Mouse (Mus musculus) embryonic facial prominence, embryonic 12.5 days (tissue): ENCODE results near the gene Fat3. TPM values are rescaled to one million over a fixed set of nuclear protein-coding genes. Genes with fewer than 3 reads are reported as not detected.

Experiments
- ATAC-seq: fragments of 200-750 bp; cut with Nextera tagmentation; 2 replicates; pipeline ENCODE4 v1.8.0; 2017; ENCODE audit not compliant: insufficient number of reproducible peaks, insufficient read depth, low FRiP score, low TSS enrichment
- H3K27ac ChIP-seq: fragments of 300-500 bp; sonication (generic); 2 replicates; pipeline ENCODE4 v1.5.1; 2016; ENCODE audit warnings: mild to moderate bottlenecking
- H3K27me3 ChIP-seq: fragments of 300-500 bp; sonication (generic); 2 replicates; pipeline ENCODE4 v1.6.1; 2016; ENCODE audit warnings: mild to moderate bottlenecking, moderate library complexity
- H3K36me3 ChIP-seq: fragments of 300-500 bp; sonication (generic); 2 replicates; pipeline ENCODE4 v1.6.1; 2016; ENCODE audit warnings: mild to moderate bottlenecking
- H3K4me1 ChIP-seq: fragments of 300-500 bp; sonication (generic); 2 replicates; pipeline ENCODE4 v1.6.1; 2016
- H3K4me2 ChIP-seq: fragments of 300-500 bp; sonication (generic); replicated peaks from 2 replicates; pipeline ENCODE4 v1.6.1; 2016; ENCODE audit warnings: mild to moderate bottlenecking, moderate library complexity
- H3K4me3 ChIP-seq: fragments of 300-500 bp; sonication (generic); 2 replicates; pipeline ENCODE4 v1.5.1; 2016; ENCODE audit warnings: mild to moderate bottlenecking
- H3K9ac ChIP-seq: fragments of 300-500 bp; sonication (generic); 2 replicates; pipeline ENCODE4 v1.6.1; 2016; ENCODE audit warnings: mild to moderate bottlenecking, moderate library complexity
- H3K9me3 ChIP-seq: fragments of 300-500 bp; sonication (generic); 2 replicates; pipeline ENCODE4 v1.6.1; 2016; ENCODE audit warnings: mild to moderate bottlenecking, moderate library complexity
- WGBS: fragments of 180-500 bp; shearing (Covaris S2); methylation state at CpG from one replicate; pipeline ENCODE4 v1.1.7; 2016; 5-methylcytosine and 5-hydroxymethylcytosine counted together
- polyA plus RNA-seq: library from polyadenylated mRNA; unstranded; fragments of >200 nt; fragmentation: Nextera tagmentation; extraction: Ambion mirVana; gene quantifications from 2 replicates; pipeline ENCODE4 v1.2.1, GENCODE M21; 2016

Fat3 gene
- polyA plus RNA-seq, 1 experiment from 2014 or later, result 3.2 TPM

DNA sequence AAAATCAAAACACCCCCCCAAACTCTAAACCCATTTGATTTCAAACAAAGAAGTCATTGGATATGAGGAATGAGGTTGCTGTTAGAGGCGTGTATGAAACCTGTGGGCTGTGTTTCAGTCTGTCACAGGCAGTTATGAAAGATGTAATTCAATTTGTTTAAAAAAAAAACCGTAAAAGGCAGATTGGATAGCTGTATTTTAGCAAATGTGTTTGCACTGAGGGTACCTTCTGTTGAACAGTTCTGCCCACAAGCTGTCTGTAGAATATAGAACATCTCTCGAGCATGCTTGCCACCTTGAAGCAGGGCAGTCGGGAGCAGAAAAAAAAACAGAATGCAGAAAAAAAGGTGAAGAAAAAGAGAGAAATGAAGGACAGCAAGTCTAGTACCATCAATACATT, 472.0 kb downstream of the Fat3 start:
- no peak overlapping the region for H3K9ac ChIP-seq
- 58% methylated on average over 4 of the region's 4 CpGs for WGBS

GRCm38 (mm10) chr9:16028394-16028911, 472.6 kb downstream of the Fat3 start:
- Histone ChIP-seq H3K9ac (no peak overlapping the region), H3K4me2 (no peak overlapping the region), H3K36me3 (no peaks in the 10 kb centered on the region), H3K27me3 (no peaks in the 10 kb centered on the region), H3K27ac (peak overlapping the region; percentile 12; the same call in 1 of the 2 replicates), H3K9me3 (no peaks in the 10 kb centered on the region), H3K4me3 (no peak overlapping the region), H3K4me1 (0 out of 2 replicates have a peak, but pooled peaks cover 4% of the 10 kb centered on the region)
- WGBS, result 41% methylated on average over 4 of the region's 4 CpGs
- ATAC-seq, result no peak

More for the DNA sequence above, 472.0 kb downstream of the Fat3 start:
- Histone ChIP-seq H3K4me2 (no peak overlapping the region), H3K4me1 (0 out of 2 replicates have a peak, but pooled peaks cover 4% of the 10 kb centered on the region), H3K4me3 (no peak overlapping the region), H3K36me3 (no peaks in the 10 kb centered on the region), H3K27ac (no peak overlapping the region), H3K27me3 (no peaks in the 10 kb centered on the region), H3K9me3 (no peaks in the 10 kb centered on the region)
- ATAC-seq, result no peak

GRCm38 (mm10) chr9:16026054-16026453, 475.0 kb downstream of the Fat3 start:
- Histone ChIP-seq H3K27me3 (no peaks in the 10 kb centered on the region), H3K9ac (no peak overlapping the region), H3K9me3 (no peaks in the 10 kb centered on the region), H3K4me1 (0 out of 2 replicates have a peak, but pooled peaks cover 4% of the 10 kb centered on the region), H3K27ac (no peak overlapping the region), H3K4me2 (no peak overlapping the region), H3K36me3 (no peaks in the 10 kb centered on the region), H3K4me3 (no peak overlapping the region)
- 64% methylated on average over 4 of the region's 4 CpGs for WGBS
- no peak for ATAC-seq

DNA sequence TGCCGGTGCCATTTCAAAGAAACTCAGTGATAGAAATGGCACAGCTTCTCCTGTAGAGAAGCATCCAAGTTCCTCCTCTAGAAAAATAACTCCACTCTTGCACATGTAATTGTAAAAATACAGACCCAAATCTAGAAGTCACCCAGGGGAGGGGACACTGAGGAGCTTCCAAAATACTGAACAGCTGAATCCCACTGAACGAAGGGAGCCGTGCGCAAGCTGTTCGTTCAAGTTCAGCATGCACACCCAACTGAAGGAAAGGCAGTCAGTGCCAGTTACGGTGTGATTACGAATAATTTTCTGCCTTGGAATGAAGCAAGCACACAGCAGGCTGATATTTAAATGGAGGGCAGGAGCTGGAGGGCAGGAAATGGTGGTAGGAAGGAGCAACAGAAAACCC, 476.4 kb downstream of the Fat3 start:
- ATAC-seq, result no peak
- H3K36me3 ChIP-seq, result no peaks in the 10 kb centered on the region
- no peaks in the 10 kb centered on the region for H3K9me3 ChIP-seq
- H3K27me3 ChIP-seq, result no peaks in the 10 kb centered on the region
- 0 out of 2 replicates have a peak, but pooled peaks cover 4% of the 10 kb centered on the region for H3K4me1 ChIP-seq
- H3K4me3 ChIP-seq, result no peak overlapping the region
- H3K4me2 ChIP-seq, result no peak overlapping the region
- 93% methylated on average over 7 of the region's 7 CpGs for WGBS
- H3K27ac ChIP-seq, result no peak overlapping the region
- H3K9ac ChIP-seq, result no peak overlapping the region

DNA sequence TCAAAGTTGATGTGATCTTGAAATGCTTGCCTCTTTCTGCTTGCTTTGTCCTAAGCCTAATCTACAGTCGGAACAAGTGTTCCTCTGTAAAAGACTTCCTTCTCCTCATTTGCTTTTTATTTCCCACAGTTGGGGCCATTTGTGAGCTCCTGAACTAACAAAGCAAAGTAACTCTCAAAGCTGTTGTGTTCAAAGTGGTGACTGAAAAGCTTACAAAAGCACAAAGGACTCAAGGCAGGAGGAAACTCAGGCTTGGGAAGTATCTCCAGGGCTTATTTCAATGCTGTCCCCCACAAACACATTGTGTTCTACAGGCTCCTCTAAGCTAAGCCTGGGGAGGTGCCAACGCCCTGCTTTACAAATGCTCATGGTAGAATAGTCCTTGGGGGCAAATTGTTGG, 487.0 kb downstream of the Fat3 start:
- WGBS, result 36% methylated on average over 2 of the region's 2 CpGs
- no peak for ATAC-seq

GRCm38 (mm10) chr9:16011382-16011781, 489.7 kb downstream of the Fat3 start:
- H3K4me3 ChIP-seq, result no peak overlapping the region
- H3K36me3 ChIP-seq, result no peaks in the 10 kb centered on the region
- H3K9ac ChIP-seq, result no peak overlapping the region
- H3K9me3 ChIP-seq, result no peaks in the 10 kb centered on the region
- no peaks in the 10 kb centered on the region for H3K4me1 ChIP-seq
- H3K4me2 ChIP-seq, result no peak overlapping the region
- ATAC-seq, result no peak
- WGBS, result 92% methylated on average over 3 of the region's 3 CpGs
- no peak overlapping the region for H3K27ac ChIP-seq
- H3K27me3 ChIP-seq, result no peaks in the 10 kb centered on the region

More for the DNA sequence above, 487.0 kb downstream of the Fat3 start:
- Histone ChIP-seq H3K4me3 (no peak overlapping the region), H3K9me3 (no peaks in the 10 kb centered on the region), H3K36me3 (no peaks in the 10 kb centered on the region), H3K9ac (no peak overlapping the region), H3K27me3 (no peaks in the 10 kb centered on the region), H3K4me2 (no peak overlapping the region), H3K4me1 (no peaks in the 10 kb centered on the region), H3K27ac (no peak overlapping the region)

DNA sequence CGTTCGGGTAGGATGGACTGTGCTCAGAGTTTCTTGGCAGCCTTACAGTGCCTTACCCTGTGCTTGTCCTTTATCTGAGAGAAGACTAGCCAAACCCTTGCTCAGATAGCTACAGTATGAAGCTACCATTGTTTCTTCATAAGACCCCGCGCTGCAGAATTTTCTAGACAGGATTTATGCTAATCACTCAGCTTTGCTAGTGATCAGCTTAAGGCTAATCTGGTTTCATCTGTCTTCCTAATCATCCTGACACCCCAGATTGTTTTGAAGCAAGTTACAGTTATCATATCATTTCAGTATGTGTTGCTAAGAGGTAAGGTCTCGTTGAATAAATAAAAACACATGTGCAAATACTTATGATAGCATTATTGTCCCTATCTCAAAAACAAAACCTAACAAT, 493.6 kb downstream of the Fat3 start:
- WGBS, result 81% methylated on average over 5 of the region's 5 CpGs
- no peaks in the 10 kb centered on the region for H3K9me3 ChIP-seq
- no peaks in the 10 kb centered on the region for H3K36me3 ChIP-seq
- no peaks in the 10 kb centered on the region for H3K4me1 ChIP-seq
- H3K27me3 ChIP-seq, result no peaks in the 10 kb centered on the region
- H3K9ac ChIP-seq, result no peak overlapping the region
- H3K27ac ChIP-seq, result no peak overlapping the region
- H3K4me2 ChIP-seq, result no peak overlapping the region
- H3K4me3 ChIP-seq, result no peak overlapping the region
- no peak for ATAC-seq

DNA sequence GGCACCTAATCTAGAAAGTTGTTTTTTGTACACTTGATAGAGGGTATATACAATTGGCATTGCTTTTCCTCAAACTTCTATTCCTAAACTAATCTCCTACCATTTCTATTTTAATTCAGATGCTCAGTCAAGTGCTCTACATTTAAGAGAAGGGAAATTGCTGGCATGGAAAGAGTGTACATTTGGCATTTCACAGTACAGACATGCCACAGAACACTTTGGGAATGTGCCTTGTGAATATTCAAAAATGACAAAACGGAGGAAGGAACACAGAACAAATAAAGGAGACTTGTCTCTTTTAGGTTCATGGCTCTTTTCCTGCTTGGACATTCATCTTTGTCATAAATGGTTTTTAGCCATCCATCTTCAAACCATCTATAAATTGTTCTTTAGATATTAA, 498.1 kb downstream of the Fat3 start:
- no peaks in the 10 kb centered on the region for H3K36me3 ChIP-seq
- ATAC-seq, result no peak
- H3K27ac ChIP-seq, result no peak overlapping the region
- no peaks in the 10 kb centered on the region for H3K9me3 ChIP-seq
- no peak overlapping the region for H3K9ac ChIP-seq
- WGBS, result 80% methylated on average over 1 of the region's 1 CpGs
- no peak overlapping the region for H3K4me2 ChIP-seq
- no peaks in the 10 kb centered on the region for H3K27me3 ChIP-seq
- no peak overlapping the region for H3K4me3 ChIP-seq
- no peaks in the 10 kb centered on the region for H3K4me1 ChIP-seq

DNA sequence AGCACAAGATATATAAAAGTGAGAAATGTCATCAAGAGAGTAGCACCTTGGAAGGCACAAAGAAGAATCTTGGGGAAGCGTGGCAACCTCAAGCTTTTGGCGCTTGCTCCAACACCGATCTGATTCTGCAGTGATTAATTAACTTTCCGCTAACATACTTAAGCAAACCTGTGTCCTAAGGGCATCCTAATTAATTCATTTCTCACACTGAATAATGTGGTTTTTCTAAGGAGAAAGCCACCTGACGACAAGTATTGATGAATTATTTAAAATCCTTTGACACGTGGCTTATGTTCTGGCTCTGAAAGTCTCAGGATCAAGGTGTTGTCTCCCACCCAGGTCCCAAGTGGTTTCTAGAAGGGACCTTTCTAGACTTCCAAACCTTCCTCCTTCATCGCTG, 506.3 kb downstream of the Fat3 start:
- no peak for ATAC-seq
- H3K4me3 ChIP-seq, result no peak overlapping the region
- H3K4me2 ChIP-seq, result no peak overlapping the region
- WGBS, result 89% methylated on average over 7 of the region's 7 CpGs
- H3K27ac ChIP-seq, result no peak overlapping the region
- no peaks in the 10 kb centered on the region for H3K4me1 ChIP-seq
- H3K36me3 ChIP-seq, result no peaks in the 10 kb centered on the region
- H3K9ac ChIP-seq, result no peak overlapping the region
- H3K9me3 ChIP-seq, result no peaks in the 10 kb centered on the region
- H3K27me3 ChIP-seq, result no peaks in the 10 kb centered on the region

- H3K9ac ChIP-seq, result no peak overlapping the region
- no peaks in the 10 kb centered on the region for H3K9me3 ChIP-seq
- no peaks in the 10 kb centered on the region for H3K27me3 ChIP-seq
- ATAC-seq, result no peak
- 82% methylated on average over 4 of the region's 4 CpGs for WGBS
- H3K36me3 ChIP-seq, result no peaks in the 10 kb centered on the region
- no peaks in the 10 kb centered on the region for H3K4me1 ChIP-seq
- no peak overlapping the region for H3K4me2 ChIP-seq
- no peak overlapping the region for H3K4me3 ChIP-seq
- no peak overlapping the region for H3K27ac ChIP-seq
Observed at GRCm38 (mm10) chr9:15994177-15994576, 506.9 kb downstream of the Fat3 start.

GRCm38 (mm10) chr9:15992158-15992846, 508.8 kb downstream of the Fat3 start:
- 66% methylated on average over 7 of the region's 7 CpGs for WGBS
- H3K4me1 ChIP-seq, result no peaks in the 10 kb centered on the region

GRCm38 (mm10) chr9:15978317-15978716, 522.8 kb downstream of the Fat3 start:
- no peaks in the 10 kb centered on the region for H3K36me3 ChIP-seq
- no peak for ATAC-seq
- WGBS, result 83% methylated on average over 14 of the region's 14 CpGs
- H3K27ac ChIP-seq, result no peak overlapping the region
- no peak overlapping the region for H3K4me2 ChIP-seq
- no peak overlapping the region for H3K9ac ChIP-seq
- H3K27me3 ChIP-seq, result no peaks in the 10 kb centered on the region
- H3K9me3 ChIP-seq, result no peaks in the 10 kb centered on the region
- no peak overlapping the region for H3K4me3 ChIP-seq
- H3K4me1 ChIP-seq, result peaks cover 4% of the 10 kb centered on the region; the same call in 1 of the 2 replicates

More at GRCm38 (mm10) chr9:15992158-15992846, 508.8 kb downstream of the Fat3 start:
- Histone ChIP-seq H3K27ac (no peak overlapping the region), H3K4me3 (no peak overlapping the region), H3K9me3 (no peaks in the 10 kb centered on the region), H3K9ac (no peak overlapping the region), H3K36me3 (no peaks in the 10 kb centered on the region), H3K27me3 (no peaks in the 10 kb centered on the region), H3K4me2 (no peak overlapping the region)
- ATAC-seq, result no peak
